Mouse (Mus musculus) G1E (cell line): ENCODE measurements around the gene Cdk1.

Experiments
- CTCF ChIP-seq: IDR thresholded peaks from 2 replicates; pipeline ENCODE4 v1.5.1; 2012; ENCODE audit warnings: low read depth, low read length, inconsistent platforms, mixed read lengths
- GATA1 ChIP-seq: IDR thresholded peaks from 2 replicates; pipeline ENCODE4 v1.6.1; 2012; ENCODE audit warnings: borderline replicate concordance, low read length, inconsistent platforms, mixed read lengths
- POLR2AphosphoS5 ChIP-seq: IDR thresholded peaks from 2 replicates; pipeline ENCODE4 v1.6.1; 2012; ENCODE audit warnings: low read depth, low read length, inconsistent platforms; ENCODE audit not compliant: insufficient replicate concordance

DNA sequence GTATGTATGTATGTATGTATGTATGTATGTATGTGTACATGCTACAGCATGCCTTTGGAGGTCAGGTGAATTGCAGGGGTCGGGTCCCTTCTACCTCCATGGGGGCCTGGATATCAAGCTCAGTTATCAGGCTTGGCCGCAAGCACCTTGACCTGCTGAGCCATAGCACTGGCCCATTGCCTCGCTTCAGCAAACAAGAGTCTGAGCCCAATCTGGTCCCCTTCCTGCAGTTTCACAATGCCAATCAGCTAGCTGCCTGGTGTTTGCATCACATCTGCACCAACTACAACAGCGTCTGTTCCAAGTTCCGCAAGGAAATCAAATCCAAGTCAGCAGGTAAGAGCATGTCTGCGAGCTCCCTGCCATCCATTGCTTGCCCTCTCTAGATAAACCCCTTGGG, 64.0 kb downstream of the Cdk1 start:
- TF ChIP-seq CTCF (no peak), GATA1 (no peak), POLR2AphosphoS5 (no peak)
